Mouse (Mus musculus) neural tube, embryonic 14.5 days (tissue): ENCODE results near the gene Ssu2. TPM values are rescaled to one million over a fixed set of nuclear protein-coding genes. Genes with fewer than 3 reads are reported as not detected.

Source experiments
- ATAC-seq: fragments of 200-750 bp; cut with Nextera tagmentation; 2 replicates; pipeline ENCODE4 v1.8.0; 2017; ENCODE audit warnings: low read depth, mild to moderate bottlenecking, moderate TSS enrichment, moderate library complexity
- H3K27ac ChIP-seq: fragments of 300-500 bp; sonication (generic); 2 replicates; pipeline ENCODE4 v1.5.1; 2014; ENCODE audit warnings: low read depth, mild to moderate bottlenecking, control low read depth, low read length, moderate library complexity, mixed read lengths
- H3K27me3 ChIP-seq: fragments of 300-500 bp; sonication (generic); 2 replicates; pipeline ENCODE4 v1.6.1; 2014; ENCODE audit warnings: low read length; ENCODE audit not compliant: control insufficient read depth, insufficient read depth
- H3K36me3 ChIP-seq: fragments of 300-500 bp; sonication (generic); 2 replicates; pipeline ENCODE4 v1.6.1; 2014; ENCODE audit warnings: low read length, mixed read lengths; ENCODE audit not compliant: control insufficient read depth, insufficient read depth
- H3K4me1 ChIP-seq: fragments of 300-500 bp; sonication (generic); 2 replicates; pipeline ENCODE4 v1.6.1; 2014; ENCODE audit warnings: low read length; ENCODE audit not compliant: control insufficient read depth, insufficient read depth
- H3K4me2 ChIP-seq: fragments of 300-500 bp; sonication (generic); 2 replicates; pipeline ENCODE4 v1.6.1; 2014; ENCODE audit warnings: mild to moderate bottlenecking, low read depth, low read length, control low read depth
- H3K4me3 ChIP-seq: fragments of 300-500 bp; sonication (generic); 2 replicates; pipeline ENCODE4 v1.5.1; 2014; ENCODE audit warnings: low read depth, low read length, control low read depth, mixed read lengths
- H3K9ac ChIP-seq: fragments of 300-500 bp; sonication (generic); replicated peaks from 2 replicates; pipeline ENCODE4 v1.6.1; 2014; ENCODE audit warnings: low read depth, mild to moderate bottlenecking, control low read depth, low read length, mixed read lengths
- H3K9me3 ChIP-seq: fragments of 300-500 bp; sonication (generic); 2 replicates; pipeline ENCODE4 v1.6.1; 2016; ENCODE audit warnings: low read length; ENCODE audit not compliant: control insufficient read depth
- WGBS: fragments of 180-500 bp; shearing (Covaris S2); extraction: QIAGEN DNeasy Blood & Tissue Kit; methylation state at CpG from one replicate; pipeline ENCODE4 v1.1.7; 2014; 5-methylcytosine and 5-hydroxymethylcytosine counted together
- polyA plus RNA-seq: library from polyadenylated mRNA; unstranded; fragments of >200 nt; fragmentation: Nextera tagmentation; extraction: Ambion mirVana; gene quantifications from 2 replicates; pipeline ENCODE4 v1.2.1, GENCODE M21; 2014

Gene Ssu2
- polyA plus RNA-seq, 1 experiment from 2014 or later: not detected

- Histone ChIP-seq H3K4me2 (no peak overlapping the region), H3K9ac (no peak overlapping the region), H3K4me1 (no peaks in the 10 kb centered on the region), H3K27me3 (no peaks in the 10 kb centered on the region), H3K27ac (no peak overlapping the region), H3K36me3 (no peaks in the 10 kb centered on the region), H3K4me3 (no peak overlapping the region), H3K9me3 (no peaks in the 10 kb centered on the region)
- ATAC-seq: no peak
- 84% methylated on average over 5 of the region's 5 CpGs for WGBS
These were observed 60.0 kb downstream of the Ssu2 start for GRCm38 (mm10) chr6:112327793-112328192.

GRCm38 (mm10) chr6:112325213-112325612, 62.6 kb downstream of the Ssu2 start:
- Histone ChIP-seq H3K4me1 (no peaks in the 10 kb centered on the region), H3K4me3 (no peak overlapping the region), H3K9ac (no peak overlapping the region), H3K9me3 (no peaks in the 10 kb centered on the region), H3K36me3 (no peaks in the 10 kb centered on the region), H3K4me2 (no peak overlapping the region), H3K27ac (no peak overlapping the region), H3K27me3 (no peaks in the 10 kb centered on the region)
- no peak for ATAC-seq
- WGBS: 86% methylated on average over 3 of the region's 3 CpGs

GRCm38 (mm10) chr6:112322916-112323315, 64.9 kb downstream of the Ssu2 start:
- no peak overlapping the region for H3K27ac ChIP-seq
- H3K4me3 ChIP-seq: no peak overlapping the region
- no peak overlapping the region for H3K9ac ChIP-seq
- H3K9me3 ChIP-seq: no peaks in the 10 kb centered on the region
- no peaks in the 10 kb centered on the region for H3K27me3 ChIP-seq
- no peaks in the 10 kb centered on the region for H3K4me1 ChIP-seq
- no peaks in the 10 kb centered on the region for H3K36me3 ChIP-seq
- no peak for ATAC-seq
- WGBS: 84% methylated on average over 5 of the region's 5 CpGs
- no peak overlapping the region for H3K4me2 ChIP-seq

GRCm38 (mm10) chr6:112320679-112321078, 67.1 kb downstream of the Ssu2 start:
- Histone ChIP-seq H3K36me3 (no peaks in the 10 kb centered on the region), H3K4me3 (no peak overlapping the region), H3K9me3 (no peaks in the 10 kb centered on the region), H3K27me3 (no peaks in the 10 kb centered on the region), H3K4me1 (no peaks in the 10 kb centered on the region), H3K9ac (no peak overlapping the region), H3K27ac (no peak overlapping the region), H3K4me2 (no peak overlapping the region)
- no peak for ATAC-seq
- 32% methylated on average over 5 of the region's 5 CpGs for WGBS

GRCm38 (mm10) chr6:112319449-112319848, 68.4 kb downstream of the Ssu2 start:
- no peak overlapping the region for H3K4me3 ChIP-seq
- no peaks in the 10 kb centered on the region for H3K27me3 ChIP-seq
- H3K27ac ChIP-seq: no peak overlapping the region
- no peak overlapping the region for H3K4me2 ChIP-seq
- WGBS: 93% methylated on average over 4 of the region's 4 CpGs
- no peak for ATAC-seq
- no peaks in the 10 kb centered on the region for H3K4me1 ChIP-seq
- H3K9ac ChIP-seq: no peak overlapping the region
- no peaks in the 10 kb centered on the region for H3K9me3 ChIP-seq
- no peaks in the 10 kb centered on the region for H3K36me3 ChIP-seq

- 13% methylated on average over 4 of the region's 4 CpGs for WGBS
- Histone ChIP-seq H3K9me3 (no peaks in the 10 kb centered on the region), H3K4me2 (no peak overlapping the region), H3K36me3 (no peaks in the 10 kb centered on the region), H3K9ac (no peak overlapping the region), H3K27me3 (no peaks in the 10 kb centered on the region), H3K4me3 (no peak overlapping the region), H3K4me1 (no peaks in the 10 kb centered on the region), H3K27ac (no peak overlapping the region)
- peak; percentile 66; the same call in 1 of the 2 replicates for ATAC-seq
These were observed 76.4 kb downstream of the Ssu2 start for GRCm38 (mm10) chr6:112311385-112311784.

GRCm38 (mm10) chr6:112309330-112309938, 78.4 kb downstream of the Ssu2 start:
- no peak overlapping the region for H3K4me3 ChIP-seq
- 54% methylated on average over 6 of the region's 6 CpGs for whole genome bisulfite sequencing

More at GRCm38 (mm10) chr6:112309330-112309938, 78.4 kb downstream of the Ssu2 start:
- no peaks in the 10 kb centered on the region for H3K9me3 ChIP-seq
- H3K9ac ChIP-seq: no peak overlapping the region
- ATAC-seq: no peak
- H3K4me1 ChIP-seq: no peaks in the 10 kb centered on the region
- H3K36me3 ChIP-seq: no peaks in the 10 kb centered on the region
- no peak overlapping the region for H3K27ac ChIP-seq
- no peaks in the 10 kb centered on the region for H3K27me3 ChIP-seq
- H3K4me2 ChIP-seq: no peak overlapping the region

Other genes with a start within 250 kb of the Ssu2 start
- gene Lmcd1, start 114.3 kb downstream of the Ssu2 start, polyA plus RNA-seq: 11.1 and 11.7 TPM in 2 replicates
- gene Cav3, start 71.5 kb upstream of the Ssu2 start, polyA plus RNA-seq: 0.29 TPM in 1 of 2 replicates, not detected in the other
- 1.4 and 1.9 TPM in 2 replicates for gene Oxtr, start 101.9 kb upstream of the Ssu2 start, polyA plus RNA-seq